Mouse (Mus musculus) gastrocnemius, postnatal 10 days (tissue): ENCODE data around the gene Pth1r. TPM values are rescaled to one million over a fixed set of nuclear protein-coding genes. Genes with fewer than 3 reads are reported as not detected.

ENCODE experiments used
- DNase-seq: peaks from one replicate; pipeline ENCODE4 v3.0.0; 2021; ENCODE audit warnings: mixed read lengths
- long read RNA-seq, 2 experiments: library from polyadenylated mRNA; stranded (forward); transcript quantifications; one replicate each; pipeline ENCODE4 v2.0.0; 2021
- total RNA-seq, 2 experiments: library from RNA; stranded (reverse); gene quantifications; 2 replicates each; pipeline ENCODE4 v1.2.3; 2021

The Pth1r gene
- total RNA-seq: 10 to 100 TPM in 1 of 2 experiments, 1 to 10 TPM in 1; 4.1 to 11.8 TPM
- long read RNA-seq, experiment 1, transcript Pth1r-202 (15 exons, 2,219 nt): major isoform, 15 of 32 reads
- long read RNA-seq, experiment 1, transcript Pth1r-201 (14 exons, 2,307 nt): minor isoform, 10 of 32 reads
- long read RNA-seq, experiment 1, partial matches to known transcripts: 0 of 32 reads
- long read RNA-seq, experiment 1, other reads (novel, unspliced or antisense): 7 of 32 reads
- long read RNA-seq, experiment 2, transcript Pth1r-202 (15 exons, 2,219 nt): major isoform, 9 of 12 reads
- long read RNA-seq, experiment 2, partial matches to known transcripts: 0 of 12 reads
- long read RNA-seq, experiment 2, other reads (novel, unspliced or antisense): 3 of 12 reads

GRCm38 (mm10) chr9:110746961-110747360 lies at the start of gene Pth1r:
Gene Pth1r (minus strand): TSS chr9:110747145.
- DNase-seq: no peak

- no peak for DNase-seq
Observed at GRCm38 (mm10) chr9:110790462-110790861, 43.5 kb upstream of the Pth1r start.

GRCm38 (mm10) chr9:110788169-110788568 lies 41.2 kb upstream of the Pth1r start:
- DNase-seq: no peak

GRCm38 (mm10) chr9:110783611-110784010 lies 36.7 kb upstream of the Pth1r start:
- DNase-seq: no peak

- DNase-seq: peak; percentile 93
Observed at GRCm38 (mm10) chr9:110781731-110782130, 34.8 kb upstream of the Pth1r start.

- peak; percentile 99 for DNase-seq
Observed at GRCm38 (mm10) chr9:110781256-110781721, 34.3 kb upstream of the Pth1r start.

- DNase-seq: no peak
Observed at GRCm38 (mm10) chr9:110779242-110779913, 32.4 kb upstream of the Pth1r start.

GRCm38 (mm10) chr9:110778559-110778958 lies 31.6 kb upstream of the Pth1r start:
- no peak for DNase-seq

GRCm38 (mm10) chr9:110778100-110778499 lies 31.2 kb upstream of the Pth1r start:
- no peak for DNase-seq

GRCm38 (mm10) chr9:110775269-110776022 lies 28.5 kb upstream of the Pth1r start:
- no peak for DNase-seq

GRCm38 (mm10) chr9:110774403-110775268 lies 27.7 kb upstream of the Pth1r start:
- peak; percentile 12 for DNase-seq

- DNase-seq: no peak
Observed at GRCm38 (mm10) chr9:110772336-110772735, 25.4 kb upstream of the Pth1r start.

- no peak for DNase-seq
Observed at GRCm38 (mm10) chr9:110763405-110763804, 16.5 kb upstream of the Pth1r start.

GRCm38 (mm10) chr9:110762763-110763162 lies 15.8 kb upstream of the Pth1r start:
- no peak for DNase-seq

GRCm38 (mm10) chr9:110760886-110761285 lies 13.9 kb upstream of the Pth1r start:
- DNase-seq: no peak

- peak; percentile 60 for DNase-seq
Observed at GRCm38 (mm10) chr9:110759265-110759664, 12.3 kb upstream of the Pth1r start.

GRCm38 (mm10) chr9:110758605-110759004 lies 11.7 kb upstream of the Pth1r start:
- DNase-seq: peak; percentile 85

- no peak for DNase-seq
Observed at GRCm38 (mm10) chr9:110757816-110758215, 10.9 kb upstream of the Pth1r start.

GRCm38 (mm10) chr9:110753773-110754172 lies 6.8 kb upstream of the Pth1r start:
- DNase-seq: no peak

GRCm38 (mm10) chr9:110752917-110753435 lies 6.0 kb upstream of the Pth1r start:
- no peak for DNase-seq

GRCm38 (mm10) chr9:110751412-110751811 lies 4.5 kb upstream of the Pth1r start:
- no peak for DNase-seq
